8 mouse cellular contexts compared by ENCODE assay signal in genomic region chr7:139248615-139249405, GRCm38 (mm10). TPM values are rescaled to one million over a fixed set of nuclear protein-coding genes. Genes with fewer than 3 reads are reported as not detected.
DNase-seq lines count a peak whose midpoint lies in the region; ATAC-seq and TF ChIP-seq lines count a peak whose summit lies in the region.

No protein-coding gene starts in this region.

- no peaks in the 10 kb centered on the region for H3K36me3 ChIP-seq in erythroblast, embryonic 14.5 days (ENCODE audit: control insufficient read depth)
- no peaks in the 10 kb centered on the region for H3K36me3 ChIP-seq in forebrain, embryonic 14.5 days (ENCODE audit: control insufficient read depth, insufficient read depth, low read length)
- H3K36me3 ChIP-seq in intestine, postnatal 0 days (ENCODE audit: control insufficient read depth, insufficient read depth), result no peaks in the 10 kb centered on the region
- no peaks in the 10 kb centered on the region for H3K36me3 ChIP-seq in midbrain, embryonic 14.5 days (ENCODE audit: control insufficient read depth, insufficient read depth, low read length)

- DNase-seq in thymus, postnatal 14 days, result peak; percentile 24
- DNase-seq in thymus, postnatal 10 days (ENCODE audit: low spot score in 2 of 2), result no peak
- peak; percentile 32 for DNase-seq in forebrain, embryonic 14.5 days (ENCODE audit: low spot score)
- peak; percentile 58 for DNase-seq in midbrain, embryonic 14.5 days
- no peak for DNase-seq in layer of hippocampus, adult 18-20 months (ENCODE audit: low spot score in 2 of 2)

- H3K4me3 ChIP-seq in erythroblast, embryonic 14.5 days (replicated peaks), result peak overlapping the region; percentile 56
- H3K4me3 ChIP-seq in forebrain, embryonic 14.5 days (ENCODE audit: low read depth, low read length), result peak overlapping the region; percentile 64
- H3K4me3 ChIP-seq in intestine, postnatal 0 days (ENCODE audit: low read depth, low read length), result peak overlapping the region; percentile 83
- H3K4me3 ChIP-seq in midbrain, embryonic 14.5 days (replicated peaks; ENCODE audit: low read depth, low read length), result peak overlapping the region; percentile 63

- ATAC-seq in erythroblast, adult 5-6 weeks (replicated peaks; ENCODE audit: low FRiP score, poor library complexity, severe bottlenecking), result no peak
- no peak; the same call in 1 of the 2 replicates for ATAC-seq in forebrain, embryonic 14.5 days
- ATAC-seq in intestine, postnatal 0 days, result 0 out of 2 replicates have a peak, but pooled peaks have one; percentile 5
- ATAC-seq in midbrain, embryonic 14.5 days (ENCODE audit: low FRiP score, low TSS enrichment), result 0 out of 2 replicates have a peak, but pooled peaks have one; percentile 13

- H3K9ac ChIP-seq in forebrain, embryonic 14.5 days (ENCODE audit: low read length), result peak overlapping the region; percentile 79
- peak overlapping the region; percentile 89 for H3K9ac ChIP-seq in intestine, postnatal 0 days (ENCODE audit: low read depth, low read length)
- peak overlapping the region; percentile 67 for H3K9ac ChIP-seq in midbrain, embryonic 14.5 days (replicated peaks; ENCODE audit: low read length)

- peak overlapping the region; percentile 97 for H3K4me2 ChIP-seq in forebrain, embryonic 14.5 days (ENCODE audit: low read length)
- peak overlapping the region; percentile 77 for H3K4me2 ChIP-seq in intestine, postnatal 0 days (replicated peaks; ENCODE audit: low read depth)
- H3K4me2 ChIP-seq in midbrain, embryonic 14.5 days (ENCODE audit: low read length), result peak overlapping the region; percentile 97

- peaks cover 38% of the 10 kb centered on the region for H3K27me3 ChIP-seq in erythroblast, embryonic 14.5 days (ENCODE audit: control insufficient read depth)
- peaks cover 13% of the 10 kb centered on the region; the same call in 1 of the 2 replicates for H3K27me3 ChIP-seq in forebrain, embryonic 14.5 days (replicated peaks; ENCODE audit: control insufficient read depth, insufficient read depth, low read length)
- no peaks in the 10 kb centered on the region for H3K27me3 ChIP-seq in intestine, postnatal 0 days (replicated peaks; ENCODE audit: control insufficient read depth, insufficient read depth, low read length)
- H3K27me3 ChIP-seq in midbrain, embryonic 14.5 days (ENCODE audit: control insufficient read depth, insufficient read depth, low read length), result peaks cover 26% of the 10 kb centered on the region; the same call in 1 of the 2 replicates

- H3K9me3 ChIP-seq in erythroblast, embryonic 14.5 days (ENCODE audit: control insufficient read depth, low read length), result no peaks in the 10 kb centered on the region
- H3K9me3 ChIP-seq in forebrain, embryonic 14.5 days (replicated peaks; ENCODE audit: control insufficient read depth, low read length), result no peaks in the 10 kb centered on the region
- H3K9me3 ChIP-seq in intestine, postnatal 0 days (ENCODE audit: control insufficient read depth), result no peaks in the 10 kb centered on the region
- H3K9me3 ChIP-seq in midbrain, embryonic 14.5 days (ENCODE audit: control insufficient read depth, low read length), result no peaks in the 10 kb centered on the region

- H3K27ac ChIP-seq in forebrain, embryonic 14.5 days (ENCODE audit: low read depth, low read length), result peak overlapping the region; percentile 48; the same call in 1 of the 2 replicates
- peak overlapping the region; percentile 88 for H3K27ac ChIP-seq in intestine, postnatal 0 days (ENCODE audit: low read depth, low read length)
- no peak overlapping the region for H3K27ac ChIP-seq in midbrain, embryonic 14.5 days (replicated peaks; ENCODE audit: low read depth, low read length)

- under 1% methylated on average over 43 of the region's 45 CpGs for WGBS in forebrain, embryonic 14.5 days
- WGBS in intestine, postnatal 0 days, result 1% methylated on average over 45 of the region's 45 CpGs
- 1% methylated on average over 45 of the region's 45 CpGs for WGBS in midbrain, embryonic 14.5 days

- no peak for TF ChIP-seq CTCF in intestine, postnatal 0 days (IDR thresholded peaks at IDR 0.05; ENCODE audit: low read depth)

- H3K4me1 ChIP-seq in erythroblast, embryonic 14.5 days (ENCODE audit: control insufficient read depth), result peaks cover 27% of the 10 kb centered on the region
- peaks cover 10% of the 10 kb centered on the region for H3K4me1 ChIP-seq in forebrain, embryonic 14.5 days (ENCODE audit: control insufficient read depth, insufficient read depth, low read length)
- peaks cover 48% of the 10 kb centered on the region for H3K4me1 ChIP-seq in intestine, postnatal 0 days (replicated peaks; ENCODE audit: control insufficient read depth, insufficient read depth, low read length)
- H3K4me1 ChIP-seq in midbrain, embryonic 14.5 days (ENCODE audit: control insufficient read depth, insufficient read depth, low read length), result peaks cover 20% of the 10 kb centered on the region; the same call in 1 of the 2 replicates

RNA-seq across cellular contexts. Expression of gene Pwwp2b, which starts 0.5 kb away (rescaled TPM):
- polyA plus RNA-seq in erythroblast, embryonic 14.5 days (2012), result 0.04 TPM in 1 of 2 replicates, not detected in the other
- total RNA-seq in erythroblast, adult 5-6 weeks (2015; ENCODE audit: low replicate concordance), result 0.42 and 2.7 TPM in 2 replicates
- total RNA-seq in erythroblast, adult 5-6 weeks (2017; ENCODE audit: low replicate concordance), result 0.42 TPM in 1 of 2 replicates, not detected in the other
- polyA plus RNA-seq in forebrain, embryonic 14.5 days (2014; fragmentation: Nextera tagmentation; extraction: Ambion mirVana), result 4.2 and 5.3 TPM in 2 replicates
- 12.9 and 16.6 TPM in 2 replicates for polyA plus RNA-seq in intestine, postnatal 0 days (2015; fragmentation: Nextera tagmentation; extraction: Ambion mirVana)
- 3.5 and 4.1 TPM in 2 replicates for polyA plus RNA-seq in midbrain, embryonic 14.5 days (2014; fragmentation: Nextera tagmentation; extraction: Ambion mirVana)
- total RNA-seq in layer of hippocampus, adult 18-20 months (2021), result 10 to 100 TPM; 31.5 to 35.9 TPM

RNA-seq across cellular contexts. Expression of gene Stk32c, which starts 35.7 kb away (rescaled TPM):
- polyA plus RNA-seq in erythroblast, embryonic 14.5 days (2012), result not detected in 2 replicates
- not detected in 2 replicates for total RNA-seq in erythroblast, adult 5-6 weeks (2015; ENCODE audit: low replicate concordance)
- total RNA-seq in erythroblast, adult 5-6 weeks (2017; ENCODE audit: low replicate concordance), result not detected in 2 replicates
- polyA plus RNA-seq in forebrain, embryonic 14.5 days (2014; fragmentation: Nextera tagmentation; extraction: Ambion mirVana), result 1.5 TPM in 2 replicates
- polyA plus RNA-seq in intestine, postnatal 0 days (2015; fragmentation: Nextera tagmentation; extraction: Ambion mirVana), result 0.07 and 0.10 TPM in 2 replicates
- 0.99 and 3.8 TPM in 2 replicates for polyA plus RNA-seq in midbrain, embryonic 14.5 days (2014; fragmentation: Nextera tagmentation; extraction: Ambion mirVana)
- 100 to 1,000 TPM; 103 to 116 TPM for total RNA-seq in layer of hippocampus, adult 18-20 months (2021)

RNA-seq across cellular contexts. Expression of gene Lrrc27, which starts 36.0 kb away (rescaled TPM):
- not detected in 2 replicates for polyA plus RNA-seq in erythroblast, embryonic 14.5 days (2012)
- 2.9 TPM in 1 of 2 replicates, not detected in the other for total RNA-seq in erythroblast, adult 5-6 weeks (2015; ENCODE audit: low replicate concordance)
- total RNA-seq in erythroblast, adult 5-6 weeks (2017; ENCODE audit: low replicate concordance), result 0.94 TPM in 1 of 2 replicates, not detected in the other
- polyA plus RNA-seq in forebrain, embryonic 14.5 days (2014; fragmentation: Nextera tagmentation; extraction: Ambion mirVana), result 4.8 and 4.9 TPM in 2 replicates
- 2.0 and 2.5 TPM in 2 replicates for polyA plus RNA-seq in intestine, postnatal 0 days (2015; fragmentation: Nextera tagmentation; extraction: Ambion mirVana)
- polyA plus RNA-seq in midbrain, embryonic 14.5 days (2014; fragmentation: Nextera tagmentation; extraction: Ambion mirVana), result 3.5 and 6.1 TPM in 2 replicates
- total RNA-seq in layer of hippocampus, adult 18-20 months (2021), result 1 to 10 TPM; 6.1 to 6.4 TPM

Comparison
In these comparisons a context has a peak if more than half of its experiments do, and no peak if none do; other contexts are left out.
1. DNase-seq: peak in thymus, postnatal 14 days (single experiment), forebrain, embryonic 14.5 days (single experiment) and midbrain, embryonic 14.5 days (single experiment); none in thymus, postnatal 10 days (0 of 2) and layer of hippocampus, adult 18-20 months (0 of 2).
2. ATAC-seq: peak in intestine, postnatal 0 days (single experiment) and midbrain, embryonic 14.5 days (single experiment); none in erythroblast, adult 5-6 weeks (single experiment) and forebrain, embryonic 14.5 days (single experiment).
3. Peak in every context shown above with its lines, with median percentiles within 50 percentile points of each other: H3K4me3 ChIP-seq, H3K4me2 ChIP-seq and H3K9ac ChIP-seq.